ENCODE assay signal across 8 mouse cellular contexts in the genomic region with DNA sequence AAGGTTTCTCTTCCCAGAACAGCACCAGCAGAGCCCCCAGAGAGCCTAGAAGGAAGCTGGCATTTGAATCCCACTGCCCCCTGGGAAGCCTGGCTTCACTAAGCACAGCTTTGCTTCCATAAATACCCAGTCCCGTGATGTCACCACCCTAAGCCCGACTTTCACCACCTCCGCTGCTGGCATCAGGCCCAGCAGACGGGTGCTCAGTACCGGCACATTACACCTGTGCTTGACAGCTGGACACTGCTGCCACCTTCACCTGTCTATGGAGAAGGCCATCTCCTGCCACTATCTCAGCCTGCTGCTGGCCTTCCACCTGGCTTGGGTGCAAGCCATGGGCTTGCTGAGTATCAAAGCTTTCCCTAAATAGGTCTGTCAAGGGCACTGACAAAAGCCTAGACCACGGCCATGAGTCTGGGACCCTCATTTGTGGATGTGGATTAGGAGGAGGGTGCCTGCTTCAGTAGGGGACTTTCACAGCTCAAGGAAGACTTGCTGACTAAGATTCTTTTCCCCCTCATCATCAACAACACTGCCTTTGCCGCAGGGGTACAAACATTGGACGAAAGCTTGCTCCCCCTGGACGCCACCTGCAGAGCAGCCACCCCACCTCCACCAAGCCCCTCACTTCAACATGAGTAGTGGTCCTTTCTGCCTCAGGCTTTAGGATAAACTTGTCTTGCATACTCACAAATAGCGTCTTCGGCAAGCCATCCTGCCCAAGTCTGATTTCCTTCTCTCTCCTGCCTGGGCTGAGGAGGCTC.
DNase-seq lines count a peak whose midpoint lies in the region; TF ChIP-seq lines count a peak whose summit lies in the region.

No protein-coding gene starts in this region.

- no peaks in the 10 kb centered on the region for H3K9me3 ChIP-seq in CH12.LX (replicated peaks; ENCODE audit: low read length)

- no peak for TF ChIP-seq POLR2A in CH12.LX (IDR thresholded peaks at IDR 0.05; ENCODE audit: low read depth, low read length)

- TF ChIP-seq EP300 in CH12.LX (IDR thresholded peaks at IDR 0.05; ENCODE audit: low read length): no peak

- dilution Hi-C loops in CH12.LX (cut with MboI; ENCODE audit: extremely low pct_ligation_motif_present, extremely low pct_unique_long_range_greater_than_20kb, low sequenced_read_pairs): no loop called here

- H3K27me3 ChIP-seq in CH12.LX (replicated peaks): peaks cover 29% of the 10 kb centered on the region

- no peak; the same call in none of the 2 replicates for TF ChIP-seq RAD21 in CH12.LX (IDR thresholded peaks at IDR 0.05; ENCODE audit: low read depth, low read length)

- in situ Hi-C loops in CH12.LX (cut with MboI; ENCODE audit: low pct_ligation_motif_present, low pct_unique_long_range_greater_than_20kb, low sequenced_read_pairs): loop anchor here (5.0 to 25.0 kb wide), 2 partner anchors 67 to 147 kb away; no protein-coding TSS in a partner anchor

- 0 out of 2 replicates have a peak overlapping the region, but pooled peaks have one; percentile 22 for H3K4me2 ChIP-seq in CH12.LX (ENCODE audit: insufficient read depth, low read depth, poor library complexity, severe bottlenecking)

- no peak overlapping the region for H3K9ac ChIP-seq in CH12.LX (ENCODE audit: insufficient read depth, low read depth)

- no peak overlapping the region for H3K4me3 ChIP-seq in CH12.LX (replicated peaks in 1 of 3; ENCODE audit: low read depth in 2 of 3, low read length in 2 of 3, poor library complexity in 1 of 3)

- H3K27ac ChIP-seq in CH12.LX (ENCODE audit: insufficient read depth, low read depth): no peak overlapping the region

- no peaks in the 10 kb centered on the region for H3K79me2 ChIP-seq in CH12.LX (replicated peaks; ENCODE audit: control insufficient read depth, extremely low read depth, insufficient read depth, poor library complexity, severe bottlenecking)

- DNase-seq in CH12.LX (ENCODE audit: extremely low read depth): peak; percentile 27
- peak; percentile 83 for DNase-seq in cerebellum, adult 9-10 months
- DNase-seq in gonadal fat pad, adult 2 months (ENCODE audit: low read depth): peak; percentile 16
- peak; percentile 65 for DNase-seq in layer of hippocampus, adult 9-11 months
- peak; percentile 62 for DNase-seq in right cerebral cortex, postnatal 25 days
- no peak for DNase-seq in spleen, postnatal 14 days (ENCODE audit: low spot score in 2 of 2)
- DNase-seq in liver: no peak
- DNase-seq in thymus, postnatal 10 days (ENCODE audit: low spot score in 2 of 2): no peak

- no peaks in the 10 kb centered on the region for H3K36me3 ChIP-seq in CH12.LX (replicated peaks in 1 of 2; ENCODE audit: control insufficient read depth in 1 of 2, insufficient read depth in 1 of 2, low read length in 1 of 2)

- no peak for TF ChIP-seq CTCF in CH12.LX (conservative IDR thresholded peaks at IDR 0.05 in 1 of 2, IDR thresholded peaks at IDR 0.05 in 1 of 2; ENCODE audit: low read depth in 2 of 2, low read length in 2 of 2)

- H3K4me1 ChIP-seq in CH12.LX (ENCODE audit: control insufficient read depth in 1 of 2, insufficient read depth in 2 of 2): peaks cover 4 to 42% of the 10 kb centered on the region in 2 experiments; a peak in 3 of 4 replicates

TF ChIP-seq in CH12.LX, 34 proteins besides CTCF, POLR2A, EP300 and RAD21:
- TF ChIP-seq ELF1 (IDR thresholded peaks at IDR 0.05; ENCODE audit: low read depth, low read length): no peak
- no peak for TF ChIP-seq MAX (IDR thresholded peaks at IDR 0.05; ENCODE audit: low read length)
- no peak for TF ChIP-seq RCOR1 (conservative IDR thresholded peaks at IDR 0.05; ENCODE audit: low read depth, low read length)
- TF ChIP-seq HCFC1 (IDR thresholded peaks at IDR 0.05; ENCODE audit: low read depth, low read length): no peak
- TF ChIP-seq MEF2A (IDR thresholded peaks at IDR 0.05; ENCODE audit: borderline replicate concordance, low read depth, low read length): no peak
- TF ChIP-seq MAFK (IDR thresholded peaks at IDR 0.05; ENCODE audit: insufficient replicate concordance, low read length): 0 out of 2 replicates have a peak, but pooled peaks have one; percentile 15
- TF ChIP-seq ZKSCAN1 (IDR thresholded peaks at IDR 0.05; ENCODE audit: borderline replicate concordance, low read depth, low read length): no peak
- TF ChIP-seq BHLHE40 (IDR thresholded peaks at IDR 0.05; ENCODE audit: low read depth, low read length): 0 out of 2 replicates have a peak, but pooled peaks have one; percentile 29
- no peak for TF ChIP-seq PAX5 (IDR thresholded peaks at IDR 0.05; ENCODE audit: low read length)
- no peak for TF ChIP-seq TBP (conservative IDR thresholded peaks at IDR 0.05; ENCODE audit: low read depth, low read length)

Comparison
In these comparisons a context has a peak if more than half of its experiments do, and no peak if none do; other contexts are left out.
1. DNase-seq: peak in CH12.LX (single experiment), cerebellum, adult 9-10 months (single experiment), gonadal fat pad, adult 2 months (single experiment), layer of hippocampus, adult 9-11 months (single experiment) and right cerebral cortex, postnatal 25 days (single experiment); none in spleen, postnatal 14 days (0 of 2), liver (single experiment) and thymus, postnatal 10 days (0 of 2).